Mouse (Mus musculus) kidney, embryonic 16.5 days (tissue): ENCODE measurements at regions not wholly inside any gene's neighbourhood (a gene's known extent, or its start where the extent isn't known, plus 50 kb on each side); places are given as distances from the start of the nearest gene placed in this dataset.

Source experiments
- ATAC-seq: fragments of 200-750 bp; cut with Nextera tagmentation; 2 replicates; pipeline ENCODE4 v1.8.0; 2017; ENCODE audit warnings: moderate TSS enrichment; ENCODE audit not compliant: low FRiP score, low TSS enrichment
- H3K27ac ChIP-seq: fragments of 300-500 bp; sonication (generic); 2 replicates; pipeline ENCODE4 v1.5.1; 2014; ENCODE audit warnings: low read length
- H3K27me3 ChIP-seq: fragments of 300-500 bp; sonication (generic); 2 replicates; pipeline ENCODE4 v1.6.1; 2014; ENCODE audit warnings: low read length, control low read depth, mixed read lengths; ENCODE audit not compliant: insufficient read depth
- H3K36me3 ChIP-seq: fragments of 300-500 bp; sonication (generic); 2 replicates; pipeline ENCODE4 v1.6.1; 2014; ENCODE audit warnings: low read length, control low read depth, mixed read lengths; ENCODE audit not compliant: insufficient read depth
- H3K4me1 ChIP-seq: fragments of 300-500 bp; sonication (generic); 2 replicates; pipeline ENCODE4 v1.6.1; 2014; ENCODE audit warnings: low read length, control low read depth, mixed read lengths; ENCODE audit not compliant: insufficient read depth
- H3K4me2 ChIP-seq: fragments of 300-500 bp; sonication (generic); replicated peaks from 2 replicates; pipeline ENCODE4 v1.6.1; 2014; ENCODE audit warnings: low read depth, low read length
- H3K4me3 ChIP-seq: fragments of 300-500 bp; sonication (generic); 2 replicates; pipeline ENCODE4 v1.5.1; 2014; ENCODE audit warnings: mild to moderate bottlenecking, low read length
- H3K9ac ChIP-seq: fragments of 300-500 bp; sonication (generic); replicated peaks from 2 replicates; pipeline ENCODE4 v1.6.1; 2014; ENCODE audit warnings: low read length
- H3K9me3 ChIP-seq: fragments of 300-500 bp; sonication (generic); 2 replicates; pipeline ENCODE4 v1.6.1; 2016; ENCODE audit warnings: low read length, control low read depth
- WGBS: fragments of 180-500 bp; shearing (Covaris S2); extraction: QIAGEN DNeasy Blood & Tissue Kit; methylation state at CpG from one replicate; pipeline ENCODE4 v1.1.7; 2014; 5-methylcytosine and 5-hydroxymethylcytosine counted together

GRCm38 (mm10) chr4:34226089-34226840, 176.3 kb upstream of the Spaca1 start:
- H3K36me3 ChIP-seq: no peaks in the 10 kb centered on the region
- H3K4me3 ChIP-seq: no peak overlapping the region
- no peaks in the 10 kb centered on the region for H3K27me3 ChIP-seq
- no peak overlapping the region for H3K27ac ChIP-seq
- no peaks in the 10 kb centered on the region for H3K4me1 ChIP-seq
- WGBS: 59% methylated on average over 5 of the region's 5 CpGs
- no peak overlapping the region for H3K4me2 ChIP-seq
- H3K9me3 ChIP-seq: no peaks in the 10 kb centered on the region
- no peak for ATAC-seq
- no peak overlapping the region for H3K9ac ChIP-seq

DNA sequence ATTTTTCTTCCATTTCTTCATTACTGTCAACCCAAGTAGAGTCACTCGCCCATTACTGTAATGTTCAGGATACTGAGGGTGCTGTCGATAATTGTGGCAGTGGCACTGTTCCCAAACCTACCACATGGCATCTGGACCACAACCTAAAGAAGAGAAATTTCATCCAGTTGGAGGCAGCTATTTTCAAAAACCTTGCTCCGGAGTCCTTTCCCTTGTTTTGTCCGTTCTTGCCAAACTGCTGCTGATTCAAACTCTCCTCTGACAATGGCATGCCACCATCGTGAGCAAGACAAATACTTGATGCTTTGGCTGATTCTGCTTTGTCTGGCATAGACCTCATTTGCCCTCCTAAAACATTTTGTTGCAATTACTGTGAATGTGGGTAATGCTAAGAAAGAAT, 176.9 kb upstream of the Spaca1 start:
- no peak overlapping the region for H3K4me3 ChIP-seq
- no peak overlapping the region for H3K9ac ChIP-seq
- ATAC-seq: no peak
- no peak overlapping the region for H3K27ac ChIP-seq
- 90% methylated on average over 5 of the region's 5 CpGs for WGBS
- H3K4me2 ChIP-seq: no peak overlapping the region
- no peaks in the 10 kb centered on the region for H3K4me1 ChIP-seq
- no peaks in the 10 kb centered on the region for H3K9me3 ChIP-seq
- no peaks in the 10 kb centered on the region for H3K27me3 ChIP-seq
- H3K36me3 ChIP-seq: no peaks in the 10 kb centered on the region

DNA sequence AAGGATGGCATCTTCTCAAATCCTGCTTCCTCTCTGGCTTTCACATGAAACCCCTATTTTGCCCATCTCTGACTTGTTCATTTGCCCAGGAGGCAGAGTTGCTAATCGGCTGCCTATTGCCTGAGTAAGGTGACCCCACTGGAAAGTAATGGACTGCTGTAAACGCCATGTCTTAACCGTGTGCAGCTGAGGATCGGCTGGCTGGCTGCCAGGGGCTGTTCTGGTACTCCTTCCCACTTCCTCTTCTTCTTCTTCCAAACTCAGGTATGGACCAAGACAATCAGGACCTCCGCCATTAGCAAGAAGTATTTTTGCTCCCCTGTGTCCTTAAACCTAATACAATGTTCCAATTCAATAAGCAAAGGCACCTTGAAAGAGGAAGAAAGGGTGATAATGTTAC, 177.6 kb upstream of the Spaca1 start:
- H3K4me2 ChIP-seq: no peak overlapping the region

DNA sequence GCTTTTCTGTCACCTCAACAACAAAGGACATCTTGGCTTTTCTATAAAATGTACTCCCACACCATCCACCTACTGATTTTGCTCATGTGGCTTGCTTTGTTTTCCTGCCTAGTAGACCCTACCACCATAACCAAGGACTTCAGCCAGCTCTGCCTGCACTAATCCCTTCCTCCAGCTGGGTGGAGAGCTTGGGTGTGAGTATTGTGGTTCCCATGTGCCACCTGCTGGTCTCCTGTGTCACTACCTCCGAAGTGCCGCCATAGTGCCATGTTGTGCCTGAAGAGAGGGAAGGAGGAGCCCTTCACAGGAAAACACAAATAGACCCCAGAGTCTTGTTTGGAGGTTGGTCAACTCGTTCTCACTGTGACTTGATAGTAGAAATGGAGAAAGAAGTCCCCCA, 181.3 kb upstream of the Spaca1 start:
- ATAC-seq: peak; percentile 90
- Histone ChIP-seq H3K9ac (no peak overlapping the region), H3K4me3 (no peak overlapping the region), H3K9me3 (no peaks in the 10 kb centered on the region), H3K27ac (no peak overlapping the region), H3K4me2 (no peak overlapping the region), H3K36me3 (no peaks in the 10 kb centered on the region), H3K27me3 (no peaks in the 10 kb centered on the region), H3K4me1 (no peaks in the 10 kb centered on the region)
- 4% methylated on average over 3 of the region's 3 CpGs for WGBS

More for the DNA sequence above, 177.6 kb upstream of the Spaca1 start:
- 66% methylated on average over 5 of the region's 5 CpGs for WGBS
- no peak overlapping the region for H3K27ac ChIP-seq
- H3K4me1 ChIP-seq: no peaks in the 10 kb centered on the region
- no peaks in the 10 kb centered on the region for H3K9me3 ChIP-seq
- no peak overlapping the region for H3K4me3 ChIP-seq
- H3K36me3 ChIP-seq: no peaks in the 10 kb centered on the region
- ATAC-seq: no peak
- H3K27me3 ChIP-seq: no peaks in the 10 kb centered on the region
- H3K9ac ChIP-seq: no peak overlapping the region

DNA sequence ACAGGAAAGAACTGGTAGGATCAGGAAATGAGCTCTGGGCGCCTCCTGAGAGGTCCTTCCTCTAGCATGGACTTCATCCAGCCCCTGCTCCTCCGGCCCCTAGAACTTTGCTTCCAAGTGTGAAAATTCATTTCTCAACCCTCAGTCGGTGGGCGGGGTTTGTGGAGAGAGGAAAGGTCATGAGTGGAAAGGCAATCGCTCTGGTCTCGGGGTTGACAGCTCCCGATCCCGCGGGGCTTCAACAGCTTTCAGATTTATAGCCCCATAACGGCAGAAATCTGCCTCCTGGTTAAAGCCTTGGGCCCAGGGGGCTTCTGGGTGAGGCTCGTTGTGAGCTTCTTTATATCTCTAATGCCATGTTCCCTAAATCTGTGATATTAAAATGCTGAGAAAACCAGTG, 184.2 kb upstream of the Spaca1 start:
- no peaks in the 10 kb centered on the region for H3K36me3 ChIP-seq
- no peaks in the 10 kb centered on the region for H3K4me1 ChIP-seq
- H3K9me3 ChIP-seq: no peaks in the 10 kb centered on the region
- no peak overlapping the region for H3K27ac ChIP-seq
- no peak overlapping the region for H3K9ac ChIP-seq
- WGBS: 21% methylated on average over 11 of the region's 11 CpGs
- peak; percentile 59; the same call in 1 of the 2 replicates for ATAC-seq
- no peaks in the 10 kb centered on the region for H3K27me3 ChIP-seq
- H3K4me3 ChIP-seq: no peak overlapping the region
- peak overlapping the region; percentile 36 for H3K4me2 ChIP-seq

GRCm38 (mm10) chr4:34234645-34235044, 184.7 kb upstream of the Spaca1 start:
- peak overlapping the region; percentile 36 for H3K4me2 ChIP-seq
- H3K4me3 ChIP-seq: no peak overlapping the region
- no peaks in the 10 kb centered on the region for H3K9me3 ChIP-seq
- no peaks in the 10 kb centered on the region for H3K27me3 ChIP-seq
- peak; percentile 67; the same call in 1 of the 2 replicates for ATAC-seq
- 52% methylated on average over 8 of the region's 8 CpGs for WGBS
- no peaks in the 10 kb centered on the region for H3K4me1 ChIP-seq
- H3K9ac ChIP-seq: no peak overlapping the region
- no peak overlapping the region for H3K27ac ChIP-seq
- H3K36me3 ChIP-seq: no peaks in the 10 kb centered on the region

DNA sequence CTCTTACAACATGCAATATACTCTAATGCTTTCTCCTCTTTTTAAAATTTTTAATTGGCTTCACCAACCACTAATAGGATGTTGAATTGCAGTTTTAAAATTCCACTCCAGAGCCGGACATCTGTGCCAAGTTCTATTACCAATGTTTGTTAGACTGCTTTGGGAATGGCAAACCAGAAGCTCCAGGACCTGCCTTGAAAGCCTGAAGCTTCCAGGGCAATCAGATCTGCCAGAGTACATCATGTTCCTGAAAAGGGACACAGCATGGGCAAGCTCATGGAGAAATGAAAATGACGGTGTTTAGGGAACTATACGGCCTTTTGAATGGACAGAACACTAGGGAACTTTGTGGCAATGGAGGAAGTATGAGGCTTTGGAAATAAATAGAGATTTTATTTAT, 187.8 kb upstream of the Spaca1 start:
- WGBS: 83% methylated on average over 3 of the region's 3 CpGs
- Histone ChIP-seq H3K4me2 (no peak overlapping the region), H3K4me3 (no peak overlapping the region), H3K27me3 (no peaks in the 10 kb centered on the region), H3K9ac (no peak overlapping the region), H3K9me3 (no peaks in the 10 kb centered on the region), H3K4me1 (no peaks in the 10 kb centered on the region), H3K36me3 (no peaks in the 10 kb centered on the region), H3K27ac (no peak overlapping the region)
- no peak for ATAC-seq

DNA sequence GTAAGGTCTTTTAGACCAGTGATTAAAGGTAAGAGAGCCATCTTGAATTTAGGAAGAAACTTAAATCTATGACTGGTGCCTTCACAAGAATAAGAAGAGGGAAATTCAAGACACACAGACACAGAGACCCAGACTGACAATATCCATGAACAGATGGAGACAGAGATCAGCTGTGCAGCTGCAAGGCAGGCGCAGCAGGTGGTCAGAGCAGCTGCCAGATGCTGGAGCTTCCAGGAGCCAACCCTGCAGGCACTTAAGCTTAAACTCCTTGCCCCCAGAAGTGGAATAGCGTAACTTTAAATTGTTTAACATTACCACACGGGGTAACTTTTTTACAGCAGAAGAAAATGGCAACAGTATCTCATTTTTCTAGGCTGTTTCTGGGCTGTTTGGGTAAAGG, 189.6 kb upstream of the Spaca1 start:
- no peak overlapping the region for H3K4me2 ChIP-seq
- no peak overlapping the region for H3K9ac ChIP-seq
- WGBS: 53% methylated on average over 3 of the region's 3 CpGs
- H3K4me3 ChIP-seq: no peak overlapping the region
- no peaks in the 10 kb centered on the region for H3K36me3 ChIP-seq
- no peaks in the 10 kb centered on the region for H3K4me1 ChIP-seq
- ATAC-seq: no peak
- no peak overlapping the region for H3K27ac ChIP-seq
- H3K9me3 ChIP-seq: no peaks in the 10 kb centered on the region
- H3K27me3 ChIP-seq: no peaks in the 10 kb centered on the region

GRCm38 (mm10) chr4:34241060-34241571, 191.1 kb upstream of the Spaca1 start:
- no peak overlapping the region for H3K27ac ChIP-seq
- H3K4me1 ChIP-seq: no peaks in the 10 kb centered on the region
- H3K36me3 ChIP-seq: no peaks in the 10 kb centered on the region
- H3K4me3 ChIP-seq: no peak overlapping the region
- no peak overlapping the region for H3K4me2 ChIP-seq
- ATAC-seq: no peak
- no peak overlapping the region for H3K9ac ChIP-seq
- H3K27me3 ChIP-seq: no peaks in the 10 kb centered on the region
- H3K9me3 ChIP-seq: no peaks in the 10 kb centered on the region
- 50% methylated on average over 7 of the region's 7 CpGs for WGBS

DNA sequence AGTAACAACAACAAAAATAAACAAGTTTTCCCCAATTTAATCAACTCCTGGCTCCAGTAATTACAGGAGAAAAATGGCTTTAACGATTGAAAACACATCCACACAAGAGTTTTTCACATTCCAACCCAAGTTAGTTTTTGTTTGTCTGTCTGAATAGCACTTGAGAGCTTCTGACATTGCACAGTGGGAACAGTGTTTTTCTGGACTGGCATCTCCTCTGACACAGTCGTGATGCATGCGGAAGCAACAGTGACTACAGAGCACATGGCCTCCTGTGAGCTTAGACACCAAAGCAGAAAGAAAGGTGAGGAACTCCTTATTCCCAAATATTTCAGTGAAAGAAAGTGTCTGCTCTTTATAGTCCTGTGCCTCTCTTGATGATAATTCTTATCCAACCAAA, 191.7 kb upstream of the Spaca1 start:
- Histone ChIP-seq H3K36me3 (no peaks in the 10 kb centered on the region), H3K9ac (no peak overlapping the region), H3K27ac (no peak overlapping the region), H3K4me2 (no peak overlapping the region), H3K4me3 (no peak overlapping the region), H3K4me1 (no peaks in the 10 kb centered on the region), H3K9me3 (no peaks in the 10 kb centered on the region), H3K27me3 (no peaks in the 10 kb centered on the region)
- ATAC-seq: no peak
- 72% methylated on average over 3 of the region's 3 CpGs for WGBS
